Mouse (Mus musculus) kidney, postnatal 0 days (tissue): ENCODE measurements around the gene Wdr17. TPM values are rescaled to one million over a fixed set of nuclear protein-coding genes. Genes with fewer than 3 reads are reported as not detected.

Source experiments
- ATAC-seq: fragments of 200-750 bp; cut with Nextera tagmentation; replicated peaks from 2 replicates; pipeline ENCODE4 v1.8.0; 2017; ENCODE audit warnings: low read depth, moderate number of reproducible peaks, moderate TSS enrichment, moderate library complexity; ENCODE audit not compliant: low FRiP score
- DNase-seq: peaks from one replicate; pipeline ENCODE4 v3.0.0-alpha.2; 2016; ENCODE audit warnings: low spot score
- H3K27ac ChIP-seq: fragments of 300-500 bp; sonication (generic); 2 replicates; pipeline ENCODE4 v1.5.1; 2014; ENCODE audit warnings: mild to moderate bottlenecking
- H3K27me3 ChIP-seq: fragments of 300-500 bp; sonication (generic); 2 replicates; pipeline ENCODE4 v1.6.1; 2014; ENCODE audit warnings: low read length, mixed read lengths; ENCODE audit not compliant: insufficient read depth
- H3K36me3 ChIP-seq: fragments of 300-500 bp; sonication (generic); 2 replicates; pipeline ENCODE4 v1.6.1; 2014; ENCODE audit warnings: low read length, mixed read lengths; ENCODE audit not compliant: insufficient read depth
- H3K4me1 ChIP-seq: fragments of 300-500 bp; sonication (generic); replicated peaks from 2 replicates; pipeline ENCODE4 v1.6.1; 2014; ENCODE audit warnings: antibody characterized with exemption, low read length, mixed read lengths; ENCODE audit not compliant: insufficient read depth
- H3K4me2 ChIP-seq: fragments of 300-500 bp; sonication (generic); 2 replicates; pipeline ENCODE4 v1.6.1; 2014; ENCODE audit warnings: mild to moderate bottlenecking, low read length, moderate library complexity, mixed read lengths
- H3K4me3 ChIP-seq: fragments of 300-500 bp; sonication (generic); replicated peaks from 2 replicates; pipeline ENCODE4 v1.5.1; 2014; ENCODE audit warnings: low read depth, low read length
- H3K9ac ChIP-seq: fragments of 300-500 bp; sonication (generic); 2 replicates; pipeline ENCODE4 v1.6.1; 2014; ENCODE audit warnings: low read depth, low read length
- H3K9me3 ChIP-seq: fragments of 300-500 bp; sonication (generic); replicated peaks from 2 replicates; pipeline ENCODE4 v1.6.1; 2016; ENCODE audit warnings: low read length, inconsistent platforms, mixed read lengths
- CTCF ChIP-seq: IDR thresholded peaks from 2 replicates; pipeline ENCODE4 v1.5.1; 2016; ENCODE audit warnings: antibody characterized with exemption, low read depth, mild to moderate bottlenecking, moderate library complexity
- WGBS: fragments of 180-500 bp; shearing (Covaris S2); extraction: QIAGEN DNeasy Blood & Tissue Kit; methylation state at CpG from one replicate; pipeline ENCODE4 v1.1.7; 2014; 5-methylcytosine and 5-hydroxymethylcytosine counted together
- polyA plus RNA-seq: library from polyadenylated mRNA; unstranded; fragments of >200 nt; fragmentation: Nextera tagmentation; extraction: Ambion mirVana; gene quantifications from 2 replicates; pipeline ENCODE4 v1.2.1, GENCODE M21; 2015

Wdr17 gene
- polyA plus RNA-seq, 1 experiment from 2014 or later = 0.97 TPM

GRCm38 (mm10) chr8:54610238-54610637 is 276.7 kb downstream of the Wdr17 start:
- no peaks in the 10 kb centered on the region for H3K27me3 ChIP-seq
- DNase-seq (no peak), ATAC-seq (no peak)
- H3K27ac ChIP-seq = no peak overlapping the region
- H3K4me1 ChIP-seq = no peaks in the 10 kb centered on the region
- no peak overlapping the region for H3K4me3 ChIP-seq
- H3K36me3 ChIP-seq = no peaks in the 10 kb centered on the region
- WGBS = 73% methylated on average over 4 of the region's 4 CpGs
- no peak overlapping the region for H3K4me2 ChIP-seq
- H3K9ac ChIP-seq = no peak overlapping the region
- TF ChIP-seq CTCF = no peak
- no peaks in the 10 kb centered on the region for H3K9me3 ChIP-seq

GRCm38 (mm10) chr8:54609336-54609735 is 277.6 kb downstream of the Wdr17 start:
- H3K36me3 ChIP-seq = no peaks in the 10 kb centered on the region
- no peak overlapping the region for H3K4me2 ChIP-seq
- WGBS = 78% methylated on average over 2 of the region's 2 CpGs
- DNase-seq = no peak
- no peak for TF ChIP-seq CTCF
- H3K9me3 ChIP-seq = no peaks in the 10 kb centered on the region
- no peak overlapping the region for H3K9ac ChIP-seq
- no peak for ATAC-seq
- H3K4me3 ChIP-seq = no peak overlapping the region
- no peak overlapping the region for H3K27ac ChIP-seq
- no peaks in the 10 kb centered on the region for H3K4me1 ChIP-seq
- H3K27me3 ChIP-seq = no peaks in the 10 kb centered on the region

DNA sequence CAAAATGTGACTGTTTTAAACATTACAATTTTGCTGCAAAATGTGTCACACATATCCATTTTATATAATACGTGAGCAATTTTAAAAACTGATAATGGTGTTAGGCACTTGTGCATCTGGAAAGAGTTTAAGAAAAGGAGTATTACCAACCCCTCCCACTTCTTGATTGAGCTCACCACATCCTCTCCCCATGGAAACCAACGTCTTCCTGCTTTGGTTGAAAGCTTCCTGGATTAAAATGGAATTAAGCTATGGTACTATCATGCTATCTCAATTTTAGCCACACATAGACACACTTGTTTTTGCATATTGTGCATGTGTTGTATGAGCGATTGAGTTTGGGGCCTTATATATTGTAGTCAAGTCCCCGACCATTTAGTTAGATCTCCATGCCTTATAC is 283.5 kb downstream of the Wdr17 start:
- TF ChIP-seq CTCF = no peak
- H3K4me3 ChIP-seq = no peak overlapping the region
- H3K9me3 ChIP-seq = no peaks in the 10 kb centered on the region
- H3K27me3 ChIP-seq = no peaks in the 10 kb centered on the region
- H3K27ac ChIP-seq = no peak overlapping the region
- H3K9ac ChIP-seq = no peak overlapping the region
- ATAC-seq = no peak
- H3K36me3 ChIP-seq = no peaks in the 10 kb centered on the region
- H3K4me2 ChIP-seq = no peak overlapping the region
- no peak for DNase-seq
- 78% methylated on average over 4 of the region's 4 CpGs for WGBS
- no peaks in the 10 kb centered on the region for H3K4me1 ChIP-seq

DNA sequence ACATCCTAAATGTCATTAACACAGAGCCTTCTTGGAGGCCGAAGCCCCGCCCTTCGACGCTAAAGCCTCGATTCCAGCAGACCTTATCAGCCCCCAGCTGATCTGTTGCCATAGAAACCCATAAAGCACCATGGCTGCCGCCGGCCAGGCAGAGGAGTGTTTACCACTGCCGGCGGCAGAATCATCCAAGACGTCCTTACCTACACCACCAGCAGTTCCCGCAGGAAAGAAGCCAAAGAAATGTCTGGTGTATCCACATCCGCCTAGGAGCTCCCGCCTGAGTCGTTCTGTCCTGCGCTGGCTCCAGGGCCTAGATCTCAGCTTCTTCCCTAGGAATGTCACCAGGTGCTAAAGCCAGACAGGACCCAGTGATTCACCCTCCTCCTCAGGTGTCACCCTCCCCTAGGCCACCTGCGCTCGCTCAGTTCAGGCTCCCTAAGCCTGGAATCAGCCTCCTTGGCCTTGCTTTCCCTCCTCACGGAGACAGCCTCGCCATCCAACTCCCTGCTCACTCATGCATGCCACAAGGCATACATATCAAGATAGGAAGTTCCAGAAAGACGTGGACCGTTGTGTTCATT is 286.2 kb downstream of the Wdr17 start, which contains the start of gene Spata4:
Spata4 (plus strand) TSS at position 111 of the 581 bp plus-strand sequence.
- Histone ChIP-seq H3K4me1 (no peaks in the 10 kb centered on the region), H3K4me2 (peak within 1 kb of the TSS; percentile 47), H3K9ac (no peak within 1 kb of the TSS), H3K27ac (no peak within 1 kb of the TSS), H3K36me3 (no peaks in the 10 kb centered on the region), H3K4me3 (peak within 1 kb of the TSS; percentile 6; the same call in 1 of the 2 replicates), H3K27me3 (no peaks in the 10 kb centered on the region), H3K9me3 (no peaks in the 10 kb centered on the region)
- no peak for TF ChIP-seq CTCF
- WGBS = 6% methylated on average over 21 of the region's 21 CpGs
- DNase-seq = peak; percentile 46
- peak; percentile 85; the same call in 1 of the 2 replicates for ATAC-seq

DNA sequence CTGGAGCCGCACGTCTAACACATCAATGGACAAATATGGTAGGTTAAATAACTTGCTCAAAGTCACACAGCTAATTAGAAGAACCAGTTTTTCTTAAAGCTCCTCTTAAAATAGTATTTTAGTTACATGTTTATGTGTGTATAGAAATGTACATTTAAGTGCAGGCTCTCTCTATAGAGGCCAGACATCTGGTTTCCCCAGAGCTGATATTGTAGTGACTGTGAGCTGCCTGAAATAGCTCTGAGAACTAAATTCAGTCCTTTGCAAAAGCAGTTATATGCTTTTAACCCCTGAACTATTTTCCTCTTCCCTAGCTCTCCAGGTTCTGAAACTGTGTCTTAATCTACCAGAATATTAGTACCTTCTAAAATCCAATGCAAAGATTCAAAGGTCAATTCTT is 289.6 kb downstream of the Wdr17 start:
- ATAC-seq (no peak), DNase-seq (no peak)
- WGBS = 79% methylated on average over 2 of the region's 2 CpGs
- Histone ChIP-seq H3K9ac (no peak overlapping the region), H3K4me1 (no peaks in the 10 kb centered on the region), H3K27ac (no peak overlapping the region), H3K36me3 (no peaks in the 10 kb centered on the region), H3K9me3 (no peaks in the 10 kb centered on the region), H3K4me3 (no peak overlapping the region), H3K27me3 (no peaks in the 10 kb centered on the region), H3K4me2 (no peak overlapping the region)
- TF ChIP-seq CTCF = no peak

DNA sequence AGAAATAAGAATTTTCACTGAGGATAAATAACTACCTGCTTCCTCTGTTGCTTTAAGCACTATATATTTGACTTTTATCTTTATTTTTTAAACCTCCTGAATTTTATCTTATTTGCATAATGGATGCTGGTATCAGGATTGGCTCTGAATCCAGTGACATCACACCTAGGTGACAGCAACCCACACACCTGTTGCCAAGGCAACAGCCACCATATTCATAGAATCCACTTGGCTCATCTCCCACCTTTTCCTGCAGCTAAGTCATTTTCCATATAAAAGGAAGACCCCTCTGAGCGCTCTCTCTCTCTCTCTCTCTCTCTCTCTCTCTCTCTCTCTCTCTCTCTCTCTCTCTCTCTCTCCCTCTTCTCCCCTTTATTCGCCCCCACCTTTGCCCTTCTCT is 290.0 kb downstream of the Wdr17 start:
- WGBS = 93% methylated on average over 2 of the region's 2 CpGs
- no peak overlapping the region for H3K4me2 ChIP-seq
- H3K9me3 ChIP-seq = no peaks in the 10 kb centered on the region
- H3K27me3 ChIP-seq = no peaks in the 10 kb centered on the region
- H3K36me3 ChIP-seq = no peaks in the 10 kb centered on the region
- no peak for TF ChIP-seq CTCF
- H3K4me3 ChIP-seq = no peak overlapping the region
- no peak for DNase-seq
- ATAC-seq = no peak
- H3K27ac ChIP-seq = no peak overlapping the region
- H3K4me1 ChIP-seq = no peaks in the 10 kb centered on the region
- H3K9ac ChIP-seq = no peak overlapping the region

- ATAC-seq (no peak), DNase-seq (no peak)
- Histone ChIP-seq H3K9me3 (no peaks in the 10 kb centered on the region), H3K4me3 (no peak overlapping the region), H3K4me1 (no peaks in the 10 kb centered on the region), H3K36me3 (no peaks in the 10 kb centered on the region), H3K27ac (no peak overlapping the region), H3K9ac (no peak overlapping the region), H3K4me2 (no peak overlapping the region), H3K27me3 (no peaks in the 10 kb centered on the region)
- WGBS = 52% methylated on average over 2 of the region's 2 CpGs
- no peak for TF ChIP-seq CTCF
Observed at GRCm38 (mm10) chr8:54596051-54596450, 290.9 kb downstream of the Wdr17 start.
